Mouse (Mus musculus) kidney, adult 2 months (tissue): ENCODE measurements around the gene Rab3b.

Experiments used
- CTCF ChIP-seq: fragments of 200-500 bp; conservative IDR thresholded peaks from 2 replicates; pipeline ENCODE4 v1.5.1; 2011; ENCODE audit warnings: low read depth, mild to moderate bottlenecking, control low read depth, low read length, moderate library complexity, mixed read lengths; ENCODE audit not compliant: insufficient read depth, insufficient read length
- POLR2A ChIP-seq: fragments of 200-500 bp; IDR thresholded peaks from one replicate; pipeline ENCODE4 v1.6.1; 2011; ENCODE audit warnings: low read depth, low read length, control low read depth

DNA sequence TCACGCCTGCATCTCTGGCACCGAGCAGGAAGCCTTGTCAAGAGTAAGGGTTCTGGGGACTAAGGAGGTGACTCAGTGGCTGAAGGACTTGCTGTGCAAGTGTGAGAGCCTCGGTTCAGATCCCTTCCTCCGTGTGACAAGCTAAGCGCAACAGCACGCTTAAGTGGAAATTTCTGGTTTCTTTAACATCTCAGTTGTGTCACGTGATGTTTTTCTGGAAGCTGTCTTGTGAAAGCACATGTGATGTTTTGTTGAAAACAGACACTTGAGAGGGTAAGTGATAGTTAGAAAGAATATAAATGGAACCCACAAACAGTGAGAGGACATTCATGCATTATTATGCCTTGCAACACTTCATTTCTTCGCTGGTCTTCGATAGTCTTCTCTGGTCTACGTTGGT is 25.9 kb downstream of the Rab3b start:
- TF ChIP-seq POLR2A: no peak
- no peak for TF ChIP-seq CTCF
